Mouse (Mus musculus): ENCODE measurements around the gene Pcbp4.

Pcbp4 gene

DNA sequence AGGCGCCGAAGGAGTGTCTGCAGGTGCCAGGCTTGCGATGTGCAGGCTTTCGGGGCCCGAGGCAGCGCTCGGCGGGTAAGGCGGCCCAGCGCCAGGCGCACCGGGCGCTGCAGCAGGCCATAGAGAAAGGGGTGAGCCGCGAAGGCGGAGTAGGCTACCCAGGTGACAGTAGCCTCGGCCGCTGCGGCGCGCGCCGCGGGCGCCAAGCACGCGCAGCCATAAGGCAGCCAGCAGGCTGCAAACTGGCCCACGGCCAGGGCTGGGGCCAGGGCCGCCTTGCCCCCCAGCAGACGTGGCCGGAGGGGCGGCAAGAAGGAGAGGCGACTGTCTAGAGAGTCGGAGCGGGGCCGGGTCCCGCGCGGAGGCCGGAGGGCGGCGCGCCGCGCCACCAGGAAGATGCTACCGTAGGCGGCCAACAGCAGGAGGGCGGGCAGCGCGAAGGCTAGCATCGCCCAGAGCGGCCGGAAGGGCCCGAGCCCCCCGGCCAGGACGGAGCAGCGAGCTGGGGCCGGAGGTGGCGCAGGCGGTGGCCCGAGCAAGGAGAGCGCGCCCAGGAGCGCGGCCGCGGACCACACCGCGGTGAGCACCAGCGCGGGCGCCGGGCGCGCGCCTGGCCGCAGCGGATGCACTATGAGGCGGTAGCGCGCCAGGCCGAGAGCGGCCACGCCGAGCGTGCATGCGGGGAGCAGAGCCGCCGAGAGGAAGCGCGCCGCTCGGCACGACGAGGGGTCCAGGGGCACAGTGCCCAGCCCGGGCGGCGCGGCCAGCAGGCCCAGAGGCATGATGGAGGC, 11.9 kb downstream of the Pcbp4 start:
- peak; percentile 71 for DNase-seq (ENCODE audit: low spot score)

GRCm38 (mm10) chr9:106465571-106466200, 12.6 kb downstream of the Pcbp4 start, which contains the start of gene Gpr62:
Gene Gpr62, minus strand, starts transcription at chr9:106465938.
- no peak for DNase-seq (ENCODE audit: low spot score)

GRCm38 (mm10) chr9:106466721-106467120, 13.6 kb downstream of the Pcbp4 start:
- no peak for DNase-seq (ENCODE audit: low spot score)

GRCm38 (mm10) chr9:106467746-106468145, 14.7 kb downstream of the Pcbp4 start:
- DNase-seq (ENCODE audit: low spot score), result no peak

- no peak for DNase-seq (ENCODE audit: low spot score)
These were observed 16.2 kb downstream of the Pcbp4 start for GRCm38 (mm10) chr9:106469317-106469716.

DNA sequence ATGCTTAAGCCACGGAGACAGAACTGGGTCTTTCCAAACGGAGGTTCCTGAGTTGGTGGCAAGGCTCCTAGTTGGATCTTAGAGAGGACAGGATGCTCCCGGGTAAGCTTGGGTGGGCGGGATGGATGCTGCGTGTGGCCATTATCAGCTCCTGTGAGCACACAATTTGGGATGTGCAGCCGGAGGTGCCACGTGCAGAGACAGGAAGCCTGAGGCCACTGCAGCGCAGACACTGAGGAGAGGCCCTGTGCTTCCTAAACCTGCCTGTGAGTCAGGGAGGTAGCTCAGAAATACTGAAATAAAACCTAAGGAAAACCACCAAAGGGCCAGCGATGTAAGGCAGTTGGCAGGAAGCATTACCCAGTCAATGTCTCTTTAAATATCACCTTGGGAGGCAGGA, 16.7 kb downstream of the Pcbp4 start:
- DNase-seq (ENCODE audit: low spot score), result no peak

GRCm38 (mm10) chr9:106470991-106471750, 18.1 kb downstream of the Pcbp4 start:
- peak; percentile 43 for DNase-seq (ENCODE audit: low spot score)

DNA sequence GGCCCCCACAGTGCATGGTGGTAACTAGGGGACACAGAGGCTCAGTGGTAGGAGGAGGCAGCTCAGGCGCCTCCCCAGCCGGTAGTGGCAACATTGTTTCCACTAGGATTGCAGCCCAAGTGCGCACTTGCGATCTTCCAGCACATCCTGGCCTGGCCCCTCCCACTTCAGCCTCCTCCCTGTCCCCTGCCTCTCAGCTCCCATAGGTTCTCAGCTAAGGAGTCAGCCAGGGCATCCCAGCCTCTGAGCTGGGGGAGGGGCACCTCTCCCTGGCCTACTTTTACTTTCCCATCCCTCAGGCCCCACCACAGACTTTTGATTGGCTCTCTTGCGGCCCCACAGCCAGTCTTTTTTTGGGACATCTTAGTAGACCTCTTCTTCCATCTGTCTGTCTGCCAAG, 18.8 kb downstream of the Pcbp4 start:
- peak; percentile 84 for DNase-seq (ENCODE audit: low spot score)

GRCm38 (mm10) chr9:106472321-106472720, 19.2 kb downstream of the Pcbp4 start:
- DNase-seq (ENCODE audit: low spot score), result no peak

- no peak for DNase-seq (ENCODE audit: low spot score)
These were observed 20.1 kb downstream of the Pcbp4 start for GRCm38 (mm10) chr9:106473081-106473752.

- peak; percentile 47 for DNase-seq (ENCODE audit: low spot score)
These were observed 20.6 kb downstream of the Pcbp4 start for GRCm38 (mm10) chr9:106473753-106474105.

GRCm38 (mm10) chr9:106474456-106474855, 21.4 kb downstream of the Pcbp4 start:
- DNase-seq (ENCODE audit: low spot score), result peak; percentile 87

DNA sequence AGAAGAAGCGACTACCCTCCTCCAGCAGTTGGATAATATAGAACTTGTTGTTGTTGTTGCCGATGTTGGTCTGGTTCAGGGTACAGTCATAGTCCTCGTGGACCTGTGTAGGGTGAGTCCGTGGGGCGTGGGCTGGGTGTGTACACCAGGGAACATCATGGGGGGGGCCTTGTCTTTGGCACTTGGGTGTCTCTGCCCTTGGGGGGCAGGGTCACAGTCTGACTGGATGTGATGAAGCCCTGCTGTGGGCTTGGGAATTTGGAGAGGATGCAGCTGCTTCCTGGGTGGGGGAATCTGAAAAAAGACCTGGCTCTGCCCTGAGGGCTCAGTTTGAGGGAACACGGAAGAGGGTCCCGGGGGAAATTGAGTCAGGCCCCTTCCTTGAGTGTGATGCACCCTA, 22.0 kb downstream of the Pcbp4 start:
- peak; percentile 75 for DNase-seq (ENCODE audit: low spot score)

DNA sequence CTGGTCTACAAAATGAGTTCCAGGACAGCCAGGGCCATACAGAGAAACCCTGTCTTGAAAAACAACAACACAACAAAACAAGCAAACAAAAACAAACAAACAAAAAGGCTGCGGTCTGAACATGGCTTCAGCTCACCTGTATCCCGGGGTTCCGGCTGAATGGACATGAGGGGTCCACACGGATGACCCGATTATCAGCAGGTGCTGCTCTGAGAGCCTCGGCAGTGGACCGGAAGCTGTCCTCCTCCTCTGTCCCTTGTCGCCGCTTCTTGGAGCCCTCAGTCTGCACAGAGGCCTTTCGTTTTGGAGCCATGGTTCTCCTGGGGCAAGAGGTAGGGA, 22.5 kb downstream of the Pcbp4 start, which contains the start of gene Rrp9:
Gene Rrp9 (plus strand): TSS at position 301 of the 339 bp plus-strand sequence.
- peak; percentile 49 for DNase-seq (ENCODE audit: low spot score)

DNA sequence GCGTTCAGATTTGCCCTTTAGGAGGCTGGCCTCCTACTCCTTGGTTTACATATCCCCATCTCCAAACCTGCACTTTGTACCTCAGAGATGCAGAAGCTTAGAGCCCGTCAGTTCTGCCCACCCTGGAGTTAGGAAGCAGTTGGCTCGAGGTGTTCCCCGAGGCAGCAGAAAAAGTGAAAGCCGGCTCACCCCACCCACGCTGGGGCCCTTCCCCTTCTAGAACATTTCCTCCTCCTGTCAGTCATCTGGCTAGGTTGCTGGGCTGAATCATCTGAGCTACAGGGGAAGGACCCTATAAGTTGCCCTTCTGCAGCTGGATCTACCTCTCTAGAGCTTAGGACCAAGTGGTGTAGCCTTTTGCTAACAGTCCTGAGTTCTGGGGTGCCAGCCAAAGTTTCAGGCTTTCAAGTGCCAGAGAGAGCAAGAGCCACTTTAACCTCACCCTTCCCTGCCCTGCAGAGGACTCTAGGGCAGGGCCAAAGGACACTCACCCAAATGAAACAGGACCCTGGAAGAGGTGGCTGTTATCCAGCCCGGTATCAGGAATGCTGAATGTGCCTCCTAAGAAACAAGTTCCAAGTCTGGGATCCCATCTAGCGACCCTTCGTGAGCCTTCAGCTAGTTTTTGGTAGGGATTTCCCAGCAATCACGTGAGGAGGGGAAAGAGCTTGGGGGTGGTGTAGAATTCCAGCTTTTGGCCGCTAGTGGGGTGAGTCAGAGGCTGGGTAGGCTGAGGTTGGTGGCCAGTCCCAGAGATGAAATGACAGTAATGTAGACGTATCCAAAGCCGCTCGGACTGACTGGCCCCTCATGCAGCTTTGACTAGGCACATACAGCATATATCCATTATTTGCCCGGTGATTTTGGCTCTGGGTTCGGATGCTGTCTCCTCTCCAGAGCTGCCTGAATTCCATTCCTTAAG, 23.2 kb downstream of the Pcbp4 start:
- DNase-seq (ENCODE audit: low spot score), result peak; percentile 60

DNA sequence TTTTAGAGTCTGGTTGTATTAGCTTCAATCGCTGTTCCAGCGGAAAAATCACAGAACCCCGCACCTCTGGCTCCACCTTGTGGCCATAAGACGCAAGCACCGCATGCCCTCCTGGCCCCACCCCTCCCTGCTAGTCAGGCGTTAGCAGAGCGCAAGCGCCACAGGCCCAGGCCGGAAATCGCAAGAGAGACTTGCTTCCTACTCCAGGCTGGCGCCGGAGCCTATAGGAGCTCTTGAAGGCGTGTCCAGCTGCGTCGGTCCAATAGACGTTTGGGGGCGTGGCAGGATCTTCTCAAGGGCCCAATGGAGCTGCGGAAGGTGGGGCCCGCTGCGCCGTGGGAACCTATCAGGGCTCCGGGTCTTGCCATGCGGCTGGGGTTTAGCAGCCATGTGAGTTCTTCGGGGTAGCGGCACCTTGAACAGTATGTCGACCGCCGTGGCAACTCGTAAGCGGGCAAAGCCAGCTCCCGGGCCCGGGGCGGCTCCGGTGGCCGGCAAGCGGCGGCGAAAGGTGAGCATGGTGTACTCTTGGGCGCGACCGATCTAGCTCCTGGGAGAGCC, 23.9 kb downstream of the Pcbp4 start, which contains the start of gene Parp3:
Gene Parp3 (minus strand): TSS at position 26 of the 561 bp plus-strand sequence.
- peak; percentile 98 for DNase-seq (ENCODE audit: low spot score)

DNA sequence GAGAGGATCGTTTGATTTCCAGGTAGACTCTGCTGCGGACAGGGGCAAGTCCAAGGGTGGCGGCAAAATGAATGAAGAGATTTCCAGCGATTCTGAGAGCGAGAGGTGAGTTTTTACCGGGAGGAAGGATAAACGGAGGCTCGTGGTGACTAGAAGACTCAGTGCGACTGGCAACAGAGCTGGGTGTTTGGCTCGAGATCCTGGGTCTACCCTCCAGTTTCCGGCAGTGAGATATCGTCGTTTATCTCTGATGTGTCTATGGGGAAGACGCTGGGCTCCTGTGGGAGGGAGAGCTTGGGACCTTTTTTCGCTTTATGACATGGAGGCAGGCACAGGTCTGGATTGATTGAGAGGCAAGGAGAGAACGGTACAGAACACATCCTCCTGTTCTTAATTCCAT, 24.6 kb downstream of the Pcbp4 start:
- peak; percentile 39 for DNase-seq (ENCODE audit: low spot score)

- DNase-seq (ENCODE audit: low spot score), result peak; percentile 34
These were observed 25.0 kb downstream of the Pcbp4 start for GRCm38 (mm10) chr9:106478101-106478500.

- peak; percentile 35 for DNase-seq (ENCODE audit: low spot score)
These were observed 27.4 kb downstream of the Pcbp4 start for GRCm38 (mm10) chr9:106480541-106480940.

GRCm38 (mm10) chr9:106481075-106481474, 28.0 kb downstream of the Pcbp4 start:
- peak; percentile 35 for DNase-seq (ENCODE audit: low spot score)

DNA sequence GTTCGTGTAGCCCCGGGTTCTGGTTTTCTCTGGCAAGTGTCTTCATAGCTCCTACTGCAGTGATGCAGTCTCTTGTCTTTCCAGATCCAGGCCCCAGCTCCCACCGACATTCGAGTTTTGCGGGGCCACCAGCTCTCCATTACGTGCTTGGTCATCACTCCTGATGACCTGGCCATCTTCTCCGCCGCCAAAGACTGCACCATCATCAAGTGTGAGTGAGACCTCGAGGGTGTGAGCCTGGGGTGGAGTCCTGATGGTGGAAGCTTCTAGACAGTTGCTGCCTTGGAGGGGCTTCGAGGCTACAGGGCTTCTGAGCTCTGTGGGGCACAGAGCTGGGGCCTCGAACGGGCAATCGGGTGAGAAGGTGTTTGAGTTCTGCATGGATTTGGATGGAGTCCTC, 28.6 kb downstream of the Pcbp4 start:
- DNase-seq (ENCODE audit: low spot score), result peak; percentile 33

Data from testis, postnatal 10 days (tissue).